Mouse (Mus musculus) lung, postnatal 0 days (tissue): ENCODE measurements at regions not wholly inside any gene's neighbourhood (a gene's known extent, or its start where the extent isn't known, plus 50 kb on each side); places are given as distances from the start of the nearest gene placed in this dataset.

Experiments
- ATAC-seq: fragments of 200-750 bp; cut with Nextera tagmentation; 2 replicates; pipeline ENCODE4 v1.8.0; 2017; ENCODE audit warnings: moderate library complexity
- DNase-seq: peaks from one replicate; pipeline ENCODE4 v3.0.0-alpha.2; 2016; ENCODE audit warnings: low spot score
- H3K27ac ChIP-seq: fragments of 300-500 bp; sonication (generic); 2 replicates; pipeline ENCODE4 v1.5.1; 2014; ENCODE audit warnings: antibody characterized with exemption, mild to moderate bottlenecking, low read length, mixed read lengths
- H3K27me3 ChIP-seq: fragments of 300-500 bp; sonication (generic); replicated peaks from 2 replicates; pipeline ENCODE4 v1.6.1; 2014; ENCODE audit warnings: low read length, mixed read lengths; ENCODE audit not compliant: insufficient read depth
- H3K36me3 ChIP-seq: fragments of 300-500 bp; sonication (generic); 2 replicates; pipeline ENCODE4 v1.6.1; 2014; ENCODE audit warnings: low read length, mixed read lengths; ENCODE audit not compliant: insufficient read depth
- H3K4me1 ChIP-seq: fragments of 300-500 bp; sonication (generic); 2 replicates; pipeline ENCODE4 v1.6.1; 2014; ENCODE audit warnings: antibody characterized with exemption, low read depth, low read length, mixed read lengths; ENCODE audit not compliant: insufficient read depth
- H3K4me2 ChIP-seq: fragments of 300-500 bp; sonication (generic); replicated peaks from 2 replicates; pipeline ENCODE4 v1.6.1; 2014; ENCODE audit warnings: low read depth, mild to moderate bottlenecking, low read length, moderate library complexity, mixed read lengths
- H3K4me3 ChIP-seq: fragments of 300-500 bp; sonication (generic); 2 replicates; pipeline ENCODE4 v1.5.1; 2014; ENCODE audit warnings: low read depth, low read length
- H3K9ac ChIP-seq: fragments of 300-500 bp; sonication (generic); replicated peaks from 2 replicates; pipeline ENCODE4 v1.6.1; 2014; ENCODE audit warnings: low read depth, mild to moderate bottlenecking
- H3K9me3 ChIP-seq: fragments of 300-500 bp; sonication (generic); 2 replicates; pipeline ENCODE4 v1.6.1; 2016; ENCODE audit warnings: low read length, mixed read lengths
- CTCF ChIP-seq: IDR thresholded peaks from 2 replicates; pipeline ENCODE4 v1.5.1; 2016; ENCODE audit warnings: antibody characterized with exemption, mild to moderate bottlenecking
- EP300 ChIP-seq: IDR thresholded peaks from 2 replicates; pipeline ENCODE4 v1.6.1; 2016; ENCODE audit warnings: antibody characterized with exemption, mild to moderate bottlenecking, control low read depth
- WGBS: fragments of 180-500 bp; shearing (Covaris S2); extraction: QIAGEN DNeasy Blood & Tissue Kit; methylation state at CpG from one replicate; pipeline ENCODE4 v1.1.7; 2014; 5-methylcytosine and 5-hydroxymethylcytosine counted together

DNA sequence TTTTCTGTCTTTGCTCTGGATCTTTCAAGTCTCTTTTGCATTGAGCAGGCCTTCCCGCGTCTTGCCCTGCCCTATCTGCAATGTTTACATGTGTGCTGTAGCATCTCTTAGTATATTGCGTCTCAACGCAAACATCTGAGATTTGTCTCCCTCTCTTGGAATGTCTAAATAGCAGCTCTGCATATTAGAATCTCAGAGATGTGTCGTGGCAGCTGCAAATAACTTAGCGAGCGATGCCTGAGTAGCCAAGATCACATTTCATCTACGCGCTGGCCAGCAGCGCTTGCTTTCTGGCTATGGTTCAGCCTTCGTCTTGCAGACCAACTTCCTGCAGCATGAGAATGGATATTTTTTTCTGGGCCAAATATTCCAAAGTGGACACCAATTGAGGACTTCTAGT lies 72.3 kb upstream of the Lyplal1 start:
- WGBS = 48% methylated on average over 11 of the region's 11 CpGs
- TF ChIP-seq CTCF (peak; percentile 35; the same call in 1 of the 2 replicates), EP300 (no peak)
- Histone ChIP-seq H3K4me1 (no peaks in the 10 kb centered on the region), H3K9me3 (no peaks in the 10 kb centered on the region), H3K36me3 (no peaks in the 10 kb centered on the region), H3K9ac (no peak overlapping the region), H3K27ac (no peak overlapping the region), H3K4me3 (no peak overlapping the region), H3K4me2 (no peak overlapping the region), H3K27me3 (no peaks in the 10 kb centered on the region)
- DNase-seq (peak; percentile 59), ATAC-seq (peak; percentile 25; the same call in 1 of the 2 replicates)

- Histone ChIP-seq H3K9me3 (no peaks in the 10 kb centered on the region), H3K36me3 (no peaks in the 10 kb centered on the region), H3K27me3 (no peaks in the 10 kb centered on the region), H3K4me2 (no peak overlapping the region), H3K4me3 (no peak overlapping the region), H3K4me1 (peaks cover under 1% of the 10 kb centered on the region; the same call in 1 of the 2 replicates), H3K27ac (no peak overlapping the region), H3K9ac (no peak overlapping the region)
- ATAC-seq (no peak), DNase-seq (no peak)
- 97% methylated on average over 5 of the region's 5 CpGs for WGBS
- no peak for TF ChIP-seq CTCF
- no peak for TF ChIP-seq EP300
Measured at GRCm38 (mm10) chr1:186187372-186187771, 70.3 kb upstream of the Lyplal1 start.

DNA sequence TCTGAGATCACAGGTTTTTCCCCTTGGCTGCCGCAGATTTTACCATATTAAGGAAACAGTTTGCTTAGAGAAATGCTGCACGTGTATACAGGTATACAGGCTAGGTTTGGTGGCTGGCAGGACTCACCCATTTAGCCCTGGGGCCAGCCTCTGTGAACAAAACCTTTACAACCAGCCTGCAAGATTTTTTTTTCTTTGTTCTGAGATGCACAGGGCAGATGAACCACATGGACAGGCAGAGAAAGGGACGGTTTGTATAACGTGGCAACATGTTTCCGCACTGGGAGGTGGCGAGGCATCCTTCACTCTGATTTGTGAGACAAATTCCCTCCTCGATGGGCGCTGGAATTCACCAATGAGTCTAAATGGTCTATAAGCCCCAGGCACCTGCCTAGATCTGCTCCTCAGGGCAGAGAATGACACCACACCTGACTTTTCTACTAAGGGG lies 66.1 kb upstream of the Lyplal1 start:
- peaks cover 4% of the 10 kb centered on the region; the same call in 1 of the 2 replicates for H3K4me1 ChIP-seq
- no peak for TF ChIP-seq EP300
- no peak for TF ChIP-seq CTCF
- no peaks in the 10 kb centered on the region for H3K36me3 ChIP-seq
- H3K9ac ChIP-seq = no peak overlapping the region
- WGBS = 63% methylated on average over 8 of the region's 8 CpGs
- DNase-seq (no peak), ATAC-seq (no peak)
- no peak overlapping the region for H3K27ac ChIP-seq
- H3K4me3 ChIP-seq = peak overlapping the region; percentile 21
- no peaks in the 10 kb centered on the region for H3K9me3 ChIP-seq
- H3K27me3 ChIP-seq = no peaks in the 10 kb centered on the region
- H3K4me2 ChIP-seq = peak overlapping the region; percentile 53

DNA sequence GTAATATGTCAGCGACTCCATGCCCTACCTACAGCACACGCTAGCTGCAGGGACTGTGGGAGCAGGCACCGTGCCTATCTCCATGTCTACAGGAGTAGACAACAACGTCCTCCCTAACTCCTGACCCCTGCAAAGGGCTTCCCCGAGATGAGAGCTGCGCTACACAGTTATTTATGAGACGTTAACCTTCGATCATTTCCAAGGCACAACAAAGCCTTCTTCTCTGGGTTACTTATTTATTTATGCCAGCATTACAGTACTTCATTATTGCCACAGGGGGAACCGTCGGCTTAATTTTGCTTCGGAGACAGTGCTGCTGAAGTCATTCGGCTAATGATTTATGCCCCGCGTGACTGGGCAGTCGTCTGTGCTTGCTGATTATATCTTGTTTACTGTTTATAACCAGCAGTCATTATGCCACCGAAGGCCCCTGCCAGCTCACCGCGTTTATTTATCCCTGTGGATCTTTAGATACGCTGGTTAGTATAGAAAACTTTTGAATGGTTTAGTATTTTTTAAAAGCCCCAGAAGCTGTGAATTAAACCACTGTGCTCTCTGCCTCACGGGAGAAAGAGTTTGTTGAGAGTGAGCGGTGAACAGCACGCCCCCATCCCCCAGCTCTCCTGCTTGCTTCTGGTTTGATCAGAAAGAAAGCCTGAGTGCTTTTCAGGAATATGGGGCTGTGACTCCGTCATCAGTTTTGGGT lies 65.5 kb upstream of the Lyplal1 start:
- Histone ChIP-seq H3K9me3 (no peaks in the 10 kb centered on the region), H3K9ac (no peak overlapping the region), H3K4me3 (peak overlapping the region; percentile 21), H3K4me1 (peaks cover 4% of the 10 kb centered on the region; the same call in 1 of the 2 replicates), H3K27me3 (no peaks in the 10 kb centered on the region), H3K4me2 (peak overlapping the region; percentile 53), H3K27ac (no peak overlapping the region), H3K36me3 (no peaks in the 10 kb centered on the region)
- DNase-seq (peak; percentile 93), ATAC-seq (peak; percentile 91)
- TF ChIP-seq CTCF = peak; percentile 81
- peak; percentile 82 for TF ChIP-seq EP300
- 14% methylated on average over 23 of the region's 23 CpGs for WGBS

GRCm38 (mm10) chr1:186177019-186177418 lies 59.9 kb upstream of the Lyplal1 start:
- H3K4me2 ChIP-seq = no peak overlapping the region
- ATAC-seq (peak; percentile 50; the same call in 1 of the 2 replicates), DNase-seq (no peak)
- no peak overlapping the region for H3K9ac ChIP-seq
- H3K9me3 ChIP-seq = no peaks in the 10 kb centered on the region
- 21% methylated on average over 3 of the region's 3 CpGs for WGBS
- H3K4me3 ChIP-seq = no peak overlapping the region
- no peak overlapping the region for H3K27ac ChIP-seq
- H3K27me3 ChIP-seq = no peaks in the 10 kb centered on the region
- H3K36me3 ChIP-seq = no peaks in the 10 kb centered on the region
- no peaks in the 10 kb centered on the region for H3K4me1 ChIP-seq
- TF ChIP-seq EP300 (no peak), CTCF (no peak)

- Histone ChIP-seq H3K4me3 (no peak overlapping the region), H3K27ac (no peak overlapping the region), H3K9me3 (no peaks in the 10 kb centered on the region), H3K27me3 (no peaks in the 10 kb centered on the region), H3K9ac (no peak overlapping the region), H3K4me2 (no peak overlapping the region), H3K36me3 (no peaks in the 10 kb centered on the region), H3K4me1 (no peaks in the 10 kb centered on the region)
- TF ChIP-seq EP300 = no peak
- TF ChIP-seq CTCF = no peak
- DNase-seq (no peak), ATAC-seq (no peak)
- 47% methylated on average over 8 of the region's 8 CpGs for WGBS
Measured at GRCm38 (mm10) chr1:186173472-186174014, 56.4 kb upstream of the Lyplal1 start.
